Mouse (Mus musculus) liver (tissue): ENCODE measurements around the gene Hmg20a.

Experiments used
- DNase-seq: peaks from one replicate; pipeline ENCODE4 v3.0.0-alpha.2; 2020; ENCODE audit warnings: mixed read lengths

Gene Hmg20a

DNA sequence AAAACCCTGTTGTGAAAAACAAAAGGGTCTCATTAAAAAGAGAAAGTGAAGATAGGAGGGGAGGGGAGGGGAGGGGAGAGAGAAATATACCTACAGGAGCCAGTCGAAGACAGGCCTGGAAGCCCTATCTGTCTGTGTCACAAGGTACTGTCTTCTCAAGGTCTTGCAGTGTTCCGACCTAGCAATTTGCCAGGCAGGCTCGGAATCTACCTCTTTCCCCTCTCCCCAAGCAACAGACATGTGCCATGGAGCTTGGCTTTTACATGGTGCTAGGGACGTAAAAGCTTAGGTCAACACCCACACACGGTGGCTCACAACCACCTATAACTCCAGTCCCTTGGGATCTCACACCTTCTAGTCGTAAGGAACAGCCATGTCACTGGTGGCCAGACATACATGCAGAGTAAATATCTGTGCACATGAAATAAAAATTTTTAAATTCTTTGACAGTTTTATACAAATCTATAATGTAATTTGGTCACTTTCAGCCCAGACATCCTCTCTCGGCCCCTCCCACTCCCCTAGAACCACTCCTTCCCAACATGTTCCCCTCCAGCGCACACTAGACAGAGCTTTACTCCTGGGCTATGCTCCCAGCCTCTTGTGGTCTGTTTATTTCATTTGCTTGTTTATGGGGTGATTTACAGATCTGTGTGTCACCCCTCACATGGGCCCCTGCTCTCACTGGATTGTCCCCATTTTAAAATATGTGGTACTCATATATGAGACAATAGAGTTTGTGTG, 81.1 kb downstream of the Hmg20a start:
- DNase-seq: no peak

DNA sequence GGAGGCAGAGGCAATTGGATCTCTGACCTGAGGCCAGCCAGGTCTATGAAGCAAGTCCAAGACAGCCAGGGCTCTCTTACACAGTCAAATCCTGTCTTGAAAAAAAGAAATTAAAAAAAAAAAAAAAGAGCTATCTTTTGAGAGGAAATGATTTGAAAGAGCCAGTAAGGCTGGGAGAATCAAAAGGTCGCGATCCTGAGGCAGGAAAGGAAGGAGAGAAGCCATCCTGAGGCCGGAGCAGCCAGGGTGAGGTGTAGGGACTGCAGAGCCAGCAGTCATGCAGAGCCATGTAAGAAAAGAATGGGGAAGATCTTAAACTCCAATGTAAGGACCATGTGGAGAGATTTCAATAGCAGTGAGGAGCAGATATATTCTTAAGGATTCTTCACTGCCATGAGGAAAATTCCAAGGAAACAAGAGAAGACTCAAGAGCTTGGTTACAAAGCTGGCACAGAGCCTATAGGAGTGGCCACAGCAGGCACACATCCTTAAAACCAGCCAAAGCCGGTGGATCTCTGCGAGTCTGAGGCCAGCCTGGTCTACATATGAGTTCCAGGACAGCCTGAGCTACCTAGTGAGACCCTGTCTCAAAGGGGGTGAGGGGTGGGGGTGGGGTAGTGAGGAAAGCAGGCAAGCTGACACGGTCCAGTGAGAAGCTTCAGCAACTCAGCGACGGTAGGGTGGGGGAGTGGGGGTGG, 82.6 kb downstream of the Hmg20a start:
- no peak for DNase-seq

DNA sequence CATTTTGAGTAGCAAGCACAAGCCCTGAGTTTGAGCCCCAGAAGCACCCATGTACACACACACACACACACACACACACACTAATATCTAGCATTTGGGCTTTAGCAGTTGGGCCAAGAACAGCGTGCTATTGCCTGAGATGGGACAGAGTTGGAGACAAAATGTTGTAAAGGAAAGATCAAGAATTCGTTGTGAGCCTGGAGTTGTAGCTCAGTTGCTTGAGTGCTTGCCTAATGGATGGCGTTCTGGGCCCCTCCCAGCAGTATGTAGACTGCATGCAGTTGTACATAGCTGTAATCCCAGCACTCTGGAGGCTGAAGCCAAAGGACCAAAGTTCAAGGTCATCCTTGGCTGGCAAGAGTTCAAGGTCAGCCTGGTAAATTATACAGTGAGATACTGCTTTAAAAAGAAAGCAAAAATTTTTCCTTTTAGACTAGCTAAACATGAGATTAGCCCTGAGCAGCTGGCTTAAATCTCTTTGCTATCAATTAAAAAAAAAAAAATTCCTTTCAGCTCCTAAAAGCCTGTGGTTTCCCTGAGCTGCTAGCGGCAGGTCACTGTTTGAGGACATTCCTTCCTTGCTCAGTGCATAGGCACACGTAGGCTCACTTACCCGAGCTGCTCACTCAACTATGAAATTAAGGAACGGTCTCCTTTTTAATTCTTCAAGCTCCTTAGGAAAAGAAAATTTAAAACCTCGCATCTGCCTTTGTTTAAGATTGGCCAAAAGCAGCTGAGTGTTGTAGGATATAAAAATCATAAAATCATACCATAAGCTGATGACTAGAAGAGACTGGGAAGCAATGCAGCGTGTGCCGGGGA, 83.5 kb downstream of the Hmg20a start:
- DNase-seq: no peak

DNA sequence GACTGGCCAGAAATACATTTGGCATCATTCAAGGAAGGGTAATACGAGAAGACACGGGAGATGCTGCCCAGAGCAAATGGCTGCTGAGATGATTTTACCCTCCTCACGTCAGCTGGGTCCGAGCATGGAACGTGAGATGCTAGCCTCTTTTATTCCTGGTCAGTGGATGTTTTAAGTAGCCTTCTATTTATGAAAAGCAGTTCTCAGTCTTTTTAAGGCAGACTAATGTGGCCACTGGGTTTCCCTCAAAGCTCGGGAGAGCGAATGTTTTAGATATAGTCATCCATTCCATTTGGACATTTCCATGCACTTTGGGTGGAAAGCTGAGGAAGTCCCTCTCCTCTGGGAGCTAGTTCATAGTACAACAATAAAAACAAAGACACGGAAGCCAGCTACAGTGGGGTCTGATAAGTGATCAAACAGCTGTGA, 84.1 kb downstream of the Hmg20a start:
- no peak for DNase-seq

DNA sequence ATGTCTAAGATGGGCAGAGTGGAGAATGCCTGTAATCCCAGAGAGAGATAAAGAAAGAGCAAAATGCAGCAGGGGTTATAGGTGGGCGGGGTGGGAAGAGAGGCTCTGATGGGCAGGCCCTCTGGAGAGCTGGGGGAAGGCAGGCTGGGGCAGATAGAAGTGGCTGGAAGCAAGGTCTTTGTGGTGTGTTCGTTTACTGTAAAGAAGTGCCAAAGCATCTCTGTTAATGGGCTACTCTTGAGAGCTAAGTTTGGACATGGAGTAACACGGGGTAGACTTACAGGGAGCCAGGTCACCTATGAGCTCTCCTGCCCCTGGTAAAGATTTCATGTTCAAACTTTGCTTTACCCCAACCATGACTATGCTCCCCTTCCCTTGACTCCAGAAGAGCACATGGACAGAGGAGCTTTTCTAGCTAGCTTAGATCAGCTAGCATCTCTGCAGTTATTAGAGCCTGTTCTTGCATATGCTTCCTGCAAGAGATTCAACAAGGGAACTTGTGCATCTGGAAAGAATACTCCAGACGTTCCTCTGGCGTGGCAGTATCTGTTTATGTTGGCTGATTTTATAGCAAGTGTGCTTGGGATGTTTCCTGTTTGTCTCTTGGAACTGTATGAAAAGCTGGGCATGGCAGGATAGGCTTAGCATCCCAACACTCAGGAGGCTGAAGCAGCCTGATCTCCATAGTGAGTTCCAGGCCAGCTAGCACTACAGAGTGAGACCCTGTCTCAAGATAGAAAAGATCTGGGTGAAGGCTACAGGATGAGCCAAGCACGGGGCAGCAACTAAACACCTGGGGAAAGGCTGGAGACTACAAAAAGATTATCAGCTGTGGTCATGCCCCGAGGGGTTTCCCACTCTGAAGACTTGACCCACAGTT, 85.5 kb downstream of the Hmg20a start:
- DNase-seq: no peak

DNA sequence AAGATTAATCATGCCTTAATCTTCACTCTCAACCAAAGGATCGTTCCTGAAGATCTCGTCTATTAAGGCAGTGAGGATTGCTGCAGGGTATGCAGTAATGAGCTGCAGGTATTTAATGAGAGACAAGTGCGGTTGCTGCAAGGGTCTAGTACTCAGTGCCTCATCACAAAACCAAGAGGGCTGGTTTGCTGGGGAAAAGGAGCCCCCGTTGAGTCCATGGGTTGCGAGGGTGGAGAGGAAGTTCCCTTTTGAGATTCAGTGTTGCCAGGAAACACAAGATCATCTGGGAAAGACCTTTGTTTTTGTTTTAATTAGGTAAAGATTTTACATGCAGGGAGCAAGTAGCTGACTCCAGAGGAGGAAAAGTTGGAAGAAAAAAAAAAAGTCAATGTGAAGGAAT, 86.1 kb downstream of the Hmg20a start:
- DNase-seq: no peak

DNA sequence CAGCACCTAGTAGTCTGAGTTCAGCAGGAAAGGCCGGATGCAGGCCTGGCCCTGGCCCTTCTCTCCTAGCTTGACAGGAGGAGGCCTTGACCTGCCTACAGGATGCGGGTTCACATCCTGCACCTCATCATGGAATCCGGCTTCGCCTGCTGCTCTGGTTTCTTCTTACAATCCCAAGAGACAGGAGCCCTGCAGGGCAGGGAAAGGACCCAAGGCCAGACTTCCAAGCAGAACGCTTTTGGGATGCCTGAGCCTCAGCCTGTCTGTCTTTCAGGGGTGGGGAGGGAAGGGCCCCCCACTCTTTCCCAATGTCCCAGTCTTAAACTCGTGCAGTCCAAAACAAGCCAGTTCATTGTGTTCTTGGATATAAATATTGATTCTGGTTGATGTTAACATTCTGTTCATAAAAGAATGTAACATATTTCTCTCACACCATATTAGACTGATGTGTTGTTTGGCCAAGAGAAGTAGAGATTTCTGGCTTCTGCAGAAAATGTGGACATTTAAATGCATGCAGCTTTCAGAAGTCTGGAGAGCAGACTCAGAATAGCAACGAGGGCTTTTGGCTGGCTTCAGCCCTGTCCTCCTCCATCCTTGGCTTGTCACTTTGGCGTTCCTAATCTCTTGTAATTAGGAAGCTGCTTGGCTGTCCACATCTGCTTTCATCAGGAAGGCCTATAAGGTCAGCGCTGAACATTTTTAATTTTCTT, 86.8 kb downstream of the Hmg20a start:
- no peak for DNase-seq

DNA sequence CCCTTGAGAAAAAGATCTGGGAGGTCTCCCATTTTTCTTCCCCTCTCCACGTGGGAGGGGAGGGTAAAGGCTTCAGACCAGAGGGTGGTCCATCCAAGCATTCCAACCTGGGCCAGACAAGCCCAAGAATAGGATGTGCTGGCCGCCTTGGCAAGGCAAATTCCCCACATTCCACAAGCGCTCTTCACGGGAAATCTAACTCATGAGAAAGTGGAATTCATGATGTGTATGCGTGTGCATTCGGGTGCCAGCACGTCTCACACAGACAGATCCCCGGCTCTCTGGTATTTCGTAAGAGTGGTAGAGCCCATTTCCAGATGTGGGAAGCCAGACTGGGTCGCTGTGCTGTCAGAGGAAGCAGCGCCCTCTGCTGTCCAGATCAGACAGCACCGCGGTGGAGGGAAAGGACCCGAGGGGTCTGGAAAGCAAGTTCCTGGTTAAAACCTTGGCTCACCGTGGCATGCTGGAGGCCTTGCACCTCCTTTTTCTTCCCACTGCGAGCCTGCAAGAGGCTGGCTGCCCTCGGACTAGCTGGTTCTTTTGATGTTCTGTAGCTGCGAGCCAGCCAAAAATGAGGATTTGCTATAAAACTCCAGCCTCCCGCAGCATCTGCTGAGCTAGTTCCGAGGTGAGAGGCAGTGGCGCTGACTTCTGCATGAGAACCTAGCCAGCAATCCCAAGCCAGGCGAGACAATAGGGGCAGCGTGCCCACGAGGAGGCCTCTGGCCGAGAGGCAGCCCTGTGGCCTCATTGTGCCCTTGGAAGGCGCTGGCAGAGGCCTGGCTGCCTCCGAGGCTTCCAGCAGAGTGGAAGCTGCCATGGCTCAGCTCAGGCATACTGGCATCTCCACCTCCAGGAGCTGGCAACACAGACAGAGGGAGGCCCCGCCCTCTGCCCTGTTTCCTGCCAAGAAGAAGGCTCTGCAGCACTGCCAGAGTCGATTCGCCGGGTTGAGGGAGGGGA, 87.7 kb downstream of the Hmg20a start:
- peak; percentile 86 for DNase-seq

DNA sequence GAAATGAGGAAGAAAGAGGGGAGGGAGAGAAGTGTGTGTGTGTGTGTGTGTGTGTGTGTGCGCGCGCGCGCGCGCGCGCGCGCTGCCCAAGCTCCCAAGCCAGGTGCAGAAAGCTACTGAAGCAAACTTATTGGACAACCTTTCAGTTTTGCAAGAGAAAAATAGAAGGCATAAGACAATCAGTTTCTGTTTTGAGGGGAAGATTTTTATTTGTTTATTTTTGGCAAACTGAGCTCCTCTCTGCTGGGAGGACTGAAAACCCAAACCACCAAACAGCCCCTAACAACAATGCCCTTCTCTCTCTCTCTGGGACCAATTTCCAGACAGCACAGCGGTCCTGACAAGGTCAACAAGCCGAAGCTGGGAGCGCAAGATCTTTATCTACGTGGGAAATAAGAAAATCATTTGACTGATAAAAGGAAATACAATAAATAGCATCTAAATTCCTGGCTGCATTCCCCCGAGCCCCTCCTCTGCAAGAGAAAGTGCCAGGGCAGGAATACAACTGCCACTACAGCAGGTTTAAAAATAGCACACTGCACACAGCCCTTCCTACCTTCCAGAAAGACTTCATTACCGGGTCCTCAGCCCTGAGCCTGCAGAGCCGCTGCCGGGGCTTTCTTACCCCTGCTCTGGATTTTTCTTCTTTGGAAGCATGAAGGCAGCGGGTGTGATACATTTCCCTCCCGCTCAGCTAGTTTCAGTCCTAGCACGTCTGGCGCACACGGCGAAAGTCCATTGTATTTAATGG, 88.7 kb downstream of the Hmg20a start:
- no peak for DNase-seq

DNA sequence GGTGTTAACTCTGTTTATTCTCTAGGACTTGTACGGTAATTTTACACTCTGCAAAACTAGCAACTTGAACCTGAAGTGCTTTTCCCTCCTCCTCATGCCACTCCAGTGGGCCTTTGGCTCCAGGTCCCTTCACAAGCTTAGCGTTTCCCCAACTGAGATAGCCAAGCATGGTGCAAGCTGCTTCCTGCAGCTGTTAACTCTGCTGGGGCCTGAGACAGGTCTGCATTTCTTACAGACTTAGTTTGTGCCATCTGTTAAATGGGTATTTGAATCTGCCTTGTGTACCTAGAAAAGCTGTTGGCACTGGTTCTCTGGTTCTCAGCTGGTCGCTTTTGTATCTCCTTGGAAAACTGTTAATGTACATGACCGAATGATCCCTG, 89.3 kb downstream of the Hmg20a start:
- no peak for DNase-seq

DNA sequence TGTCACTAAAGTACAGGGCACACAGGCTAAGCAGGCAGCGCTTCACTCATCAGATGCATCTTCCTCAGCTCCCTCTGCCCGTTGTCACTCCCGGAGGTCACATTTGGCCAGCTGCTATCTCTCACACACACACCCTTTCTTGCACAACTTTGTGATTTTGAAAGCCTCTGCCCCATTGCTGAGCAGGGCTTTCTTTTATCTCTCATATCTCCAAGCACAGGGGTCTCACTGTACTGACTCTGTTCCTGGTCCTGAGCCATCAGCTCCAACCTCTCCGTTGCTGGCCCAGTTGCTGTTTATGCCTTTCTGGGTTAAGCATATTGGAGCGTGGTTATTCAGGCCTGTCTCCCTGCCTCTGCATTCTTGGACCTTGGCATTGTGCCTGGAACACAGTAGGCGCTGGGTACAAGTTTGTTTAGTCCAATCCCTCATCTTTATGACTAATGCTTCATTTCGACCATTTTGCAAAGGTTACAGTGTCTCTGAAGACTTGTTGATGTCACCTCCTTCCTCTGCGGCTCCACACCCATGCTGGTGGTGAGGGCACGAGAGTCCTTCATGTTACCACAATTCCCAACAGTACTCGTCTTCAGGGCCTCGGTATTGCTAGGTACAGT, 90.5 kb downstream of the Hmg20a start:
- DNase-seq: no peak

DNA sequence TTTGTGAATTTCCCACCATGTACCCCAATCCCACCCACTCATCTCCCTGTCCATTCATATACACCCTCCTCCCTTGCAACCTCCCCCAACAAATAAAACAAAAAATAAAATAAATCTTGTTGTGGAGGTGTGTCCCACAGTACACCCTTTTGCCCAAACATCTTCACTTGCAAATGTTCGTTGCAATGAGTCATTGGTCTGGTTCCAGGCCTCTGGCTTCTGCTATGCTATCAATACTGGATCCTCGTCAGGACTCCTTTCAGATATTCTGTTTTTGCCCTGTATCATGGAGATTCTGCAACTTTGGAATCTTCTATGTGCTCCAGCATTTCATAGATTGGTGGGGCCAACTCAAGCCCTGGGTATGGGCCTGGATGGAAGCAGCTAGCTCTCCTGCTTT, 91.9 kb downstream of the Hmg20a start:
- DNase-seq: no peak

DNA sequence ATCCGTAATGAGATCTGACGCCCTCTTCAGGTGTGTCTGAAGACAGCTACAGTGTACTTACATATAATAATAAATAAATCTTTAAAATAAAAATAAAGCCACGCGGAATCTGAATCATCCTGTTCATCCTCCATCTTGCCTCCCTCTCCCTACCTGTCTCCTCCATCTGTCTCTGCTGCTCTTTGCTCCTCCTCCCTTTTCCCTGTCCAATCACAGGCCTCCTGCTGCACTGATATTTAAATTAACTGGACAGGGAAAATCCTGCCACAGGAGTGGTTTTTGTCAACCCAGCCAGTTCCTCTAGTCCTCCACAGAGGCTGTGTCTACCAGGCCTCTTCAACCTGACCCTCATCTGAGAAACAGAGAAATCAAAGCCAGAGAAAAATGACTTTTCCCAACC, 94.1 kb downstream of the Hmg20a start:
- no peak for DNase-seq

DNA sequence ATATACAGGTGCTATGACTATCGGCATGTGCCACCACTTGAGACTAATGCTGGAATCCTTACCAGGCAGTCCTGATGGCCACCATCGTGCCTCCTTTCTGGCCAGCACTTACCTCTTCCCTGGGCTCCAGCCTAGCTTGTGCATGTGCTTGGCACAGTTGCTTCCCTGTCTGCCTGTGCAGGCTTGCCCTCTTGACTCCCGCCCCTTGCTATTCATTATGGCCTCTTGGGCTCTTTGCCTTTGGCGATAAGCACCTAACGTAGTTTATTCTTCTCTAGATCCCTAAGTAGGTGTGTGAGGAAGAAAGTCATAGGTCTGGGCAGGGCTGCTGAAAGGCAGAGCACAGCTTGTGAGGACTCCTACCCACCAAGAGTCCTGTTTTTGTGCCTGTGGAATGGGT, 96.7 kb downstream of the Hmg20a start:
- DNase-seq: no peak

DNA sequence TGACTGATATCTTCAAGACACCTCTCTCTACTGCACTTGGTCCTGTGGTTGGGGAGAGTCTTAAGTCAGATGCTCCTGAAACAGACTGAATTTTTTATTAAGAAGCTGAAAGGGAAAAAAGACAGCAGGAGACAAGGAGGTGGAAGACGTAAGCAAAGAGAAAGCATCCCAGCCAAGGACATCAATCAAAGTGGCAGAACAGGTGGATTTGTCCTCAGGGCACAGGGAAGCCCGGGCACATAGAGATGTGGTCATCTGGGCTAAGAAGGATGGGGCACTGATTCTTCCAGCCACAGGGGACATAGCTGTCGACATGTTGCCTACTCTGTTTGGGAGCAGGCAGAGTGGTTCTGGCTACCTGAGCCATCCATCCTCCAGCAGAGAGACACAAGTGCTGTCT, 97.8 kb downstream of the Hmg20a start:
- DNase-seq: no peak

DNA sequence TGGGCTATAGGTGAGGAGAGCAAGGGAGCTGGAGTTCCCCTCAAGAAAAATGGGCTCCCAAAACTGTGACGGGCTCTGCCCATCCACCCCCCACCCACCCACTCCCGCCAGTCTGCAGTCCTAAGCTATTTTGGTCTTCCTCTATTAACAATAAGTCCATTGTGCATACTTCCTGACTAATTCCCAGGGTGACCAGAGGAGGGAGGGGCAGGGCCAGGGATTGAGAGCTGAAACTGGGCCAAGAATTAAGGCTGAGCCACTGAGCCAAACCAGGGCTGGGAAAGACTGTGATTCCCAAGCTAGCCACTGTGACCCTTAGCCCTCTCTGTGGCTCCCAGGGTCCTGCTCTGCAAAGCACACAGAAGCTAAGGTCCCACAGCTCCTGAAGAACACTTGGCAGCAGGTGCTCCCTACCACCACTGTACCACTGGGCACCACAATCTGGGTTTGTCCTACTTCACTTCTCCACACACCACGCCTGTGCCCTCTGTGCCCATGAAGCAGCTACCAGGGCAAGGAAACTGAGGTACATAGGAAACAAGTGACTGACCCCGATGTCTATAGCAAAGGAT, 98.4 kb downstream of the Hmg20a start:
- DNase-seq: no peak

DNA sequence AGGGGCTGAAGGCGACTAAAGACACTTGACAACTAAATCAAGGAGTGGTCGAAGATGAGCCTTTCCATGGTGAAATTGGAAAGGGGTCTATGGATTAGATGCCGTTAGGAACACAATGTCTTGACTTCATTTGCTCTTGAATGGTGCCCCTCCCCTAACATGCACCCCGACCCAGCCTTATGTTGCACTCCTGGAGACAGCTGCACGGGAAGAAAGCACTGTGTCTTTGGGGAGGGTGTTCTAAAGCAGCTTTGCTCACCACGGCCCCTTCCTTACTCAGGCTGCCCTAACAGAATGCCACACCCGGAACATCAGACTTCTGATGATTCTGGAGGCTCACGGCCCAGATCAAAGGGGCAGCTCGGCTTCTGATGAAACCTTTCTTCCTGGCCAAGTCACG, 103.9 kb downstream of the Hmg20a start:
- DNase-seq: no peak

DNA sequence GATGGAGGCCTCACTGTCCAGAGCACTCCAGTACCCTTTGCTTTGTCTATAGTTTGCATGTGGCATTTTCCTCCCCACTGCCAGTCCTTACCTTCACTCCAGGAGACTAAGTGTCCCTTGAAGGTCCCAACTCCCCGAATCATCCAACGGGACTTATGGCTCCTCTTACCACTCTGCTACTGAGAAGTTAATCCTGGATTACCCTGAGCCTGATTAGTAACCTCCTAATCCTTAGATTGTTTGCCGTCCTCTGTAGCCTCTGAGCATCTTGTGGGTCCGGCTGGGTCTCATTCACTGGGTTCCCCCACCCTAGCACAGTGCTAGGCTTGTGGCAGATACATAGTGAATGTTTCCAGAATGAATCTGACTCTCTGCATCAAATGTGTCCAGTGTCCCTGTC, 109.5 kb downstream of the Hmg20a start:
- no peak for DNase-seq

DNA sequence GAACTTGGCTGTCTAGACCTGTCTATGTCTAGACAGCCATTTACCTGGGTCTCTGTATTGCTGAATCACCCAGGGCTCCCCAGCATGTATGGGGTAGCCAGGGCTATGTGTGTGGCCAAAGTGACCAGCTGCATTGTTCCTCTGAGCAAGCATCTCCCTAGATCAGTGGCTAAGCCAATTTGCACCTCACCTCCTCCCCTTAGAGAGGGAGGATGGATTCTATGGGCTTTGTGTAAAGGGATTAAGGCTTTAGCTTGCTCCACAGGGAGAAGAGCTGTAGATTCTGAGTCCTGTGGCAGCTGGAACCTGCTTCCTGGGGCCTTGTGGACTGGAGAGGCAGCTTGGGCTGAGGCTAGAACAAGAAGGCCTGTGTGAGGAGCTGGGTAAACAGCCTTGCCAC, 113.6 kb downstream of the Hmg20a start:
- DNase-seq: no peak
